Mouse (Mus musculus) spleen, adult 18-20 months (tissue): ENCODE data around the gene Cpsf6.

Experiments used
- DNase-seq, 2 experiments: peaks; one replicate each; pipeline ENCODE4 v3.0.0; 2022; ENCODE audit warnings: mixed read lengths in 2 of 2

The Cpsf6 gene

DNA sequence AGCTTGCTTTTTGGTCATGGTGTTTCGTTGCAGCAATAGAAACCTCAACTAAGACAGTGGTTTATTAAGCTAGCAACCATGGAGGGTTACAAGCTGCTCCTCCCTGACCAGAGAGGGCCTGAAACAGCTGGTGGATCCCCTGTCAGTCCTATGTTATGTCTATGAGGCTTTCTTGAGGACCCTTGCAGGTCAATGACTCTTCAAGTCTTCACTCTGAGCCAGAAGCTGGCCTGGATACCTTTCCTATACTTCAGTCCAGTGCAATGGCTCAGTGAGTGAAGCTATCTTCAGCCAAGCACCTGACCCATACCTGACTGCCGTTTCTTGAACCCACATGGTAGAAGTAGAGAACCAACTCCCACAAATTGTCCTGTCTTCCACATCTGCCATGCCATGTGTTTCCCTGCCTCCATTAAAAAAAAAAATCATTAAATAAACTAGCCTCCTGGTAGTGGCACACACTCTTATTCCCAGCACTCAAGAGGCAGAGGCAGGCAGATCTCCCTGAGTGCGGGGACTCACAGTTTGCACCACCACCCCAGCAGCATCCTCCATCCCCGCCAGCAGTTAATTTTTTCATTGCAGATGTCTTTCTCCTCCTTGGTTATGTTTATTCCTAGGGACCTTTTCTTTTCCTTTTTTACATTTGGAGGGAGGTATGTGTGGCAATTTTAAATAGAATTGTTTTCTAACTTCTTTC, 4.7 kb upstream of the Cpsf6 start:
- DNase-seq = no peak

- DNase-seq = no peak
Measured at GRCm38 (mm10) chr10:117383941-117384340, 4.1 kb upstream of the Cpsf6 start.

GRCm38 (mm10) chr10:117382996-117383550, 3.3 kb upstream of the Cpsf6 start:
- DNase-seq = no peak

DNA sequence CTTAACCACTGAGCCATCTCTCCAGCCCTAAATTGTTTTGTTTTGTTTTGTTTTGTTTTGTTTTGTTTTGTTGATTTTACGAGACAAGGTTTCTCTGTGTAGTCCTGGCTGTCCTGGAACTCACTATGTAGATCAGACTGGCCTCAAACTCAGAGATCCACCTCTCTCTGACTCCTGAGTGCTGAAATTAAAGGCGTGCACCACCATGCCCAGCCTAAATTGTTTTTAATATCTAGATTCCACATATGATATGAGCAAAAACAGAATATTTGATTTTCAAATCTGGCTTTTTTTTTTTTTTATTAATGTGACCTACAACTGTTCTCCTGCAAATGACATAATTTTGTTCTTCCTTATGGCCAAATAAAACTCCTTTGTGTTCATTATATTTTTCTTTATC, 2.3 kb upstream of the Cpsf6 start:
- no peak for DNase-seq

DNA sequence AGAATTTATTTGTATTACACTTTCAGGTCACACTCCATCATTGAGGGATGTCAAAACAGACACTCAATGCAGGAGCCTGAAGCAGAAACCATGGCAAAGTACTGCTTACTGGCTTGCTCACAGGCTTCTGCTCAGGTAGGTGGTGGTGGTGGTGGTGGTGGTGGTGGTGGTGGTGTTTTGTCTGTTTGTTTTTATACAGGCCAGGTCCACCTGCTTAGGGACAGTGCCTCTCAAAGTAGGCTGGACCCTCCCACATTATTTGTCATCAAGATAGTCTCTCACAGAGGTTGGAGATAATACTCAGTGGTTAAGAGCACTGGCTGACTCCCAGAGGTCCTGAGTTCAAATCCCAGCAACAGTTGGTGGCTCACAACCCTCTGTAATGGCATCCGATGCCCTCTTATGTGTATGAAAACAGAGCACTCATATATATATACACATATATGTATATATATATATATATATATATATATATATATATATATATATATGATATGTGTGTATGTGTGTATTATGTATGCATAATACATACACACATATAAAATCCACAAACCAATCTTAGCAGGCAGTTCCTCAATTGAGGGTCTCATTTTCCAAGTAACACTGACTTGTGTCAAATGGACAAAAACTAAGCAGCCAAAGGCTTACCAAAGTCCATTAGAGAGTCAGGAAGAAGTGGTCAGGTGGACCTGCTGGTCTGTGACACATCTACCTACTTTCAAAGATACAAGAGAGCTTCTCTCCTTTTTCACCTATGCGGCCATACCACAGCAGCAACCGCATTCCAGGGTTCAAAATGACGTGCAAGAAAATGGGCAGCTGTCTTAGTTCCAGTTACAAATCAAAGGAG, 1.1 kb upstream of the Cpsf6 start:
- DNase-seq = no peak

- no peak for DNase-seq
Measured at GRCm38 (mm10) chr10:117379441-117379840, 374 bp downstream of the Cpsf6 start.

DNA sequence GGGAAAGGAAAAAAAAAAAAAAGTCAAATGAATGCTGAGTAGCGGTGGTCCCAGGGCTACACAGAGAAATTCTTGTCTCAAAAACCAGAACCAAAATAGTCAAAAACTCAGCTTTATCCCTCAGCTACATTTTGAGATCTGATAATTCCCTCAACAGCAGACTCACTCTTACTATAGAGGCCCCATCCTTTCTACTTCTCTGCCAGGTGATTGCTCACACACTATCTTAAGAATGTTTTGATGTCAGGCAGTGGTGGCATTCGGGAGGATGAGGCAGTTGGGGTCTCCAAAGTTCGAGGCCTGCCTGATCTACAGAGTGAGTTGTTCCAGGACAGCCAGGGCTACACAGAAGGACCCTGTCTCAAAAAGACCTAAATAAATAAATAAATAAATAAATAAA, 1.2 kb downstream of the Cpsf6 start:
- DNase-seq = no peak

DNA sequence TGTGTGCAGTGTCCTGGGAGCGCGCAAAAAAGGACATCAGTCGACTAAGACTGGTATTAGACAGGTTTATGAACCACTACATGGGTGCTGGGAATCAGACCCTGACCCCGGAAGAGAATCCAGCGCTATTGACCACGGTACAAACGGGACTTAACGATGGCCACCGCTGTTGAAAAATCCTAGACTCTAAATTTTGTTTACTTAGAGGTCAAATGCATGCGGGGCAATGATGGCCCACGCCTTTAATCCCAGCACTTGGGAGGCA, 1.6 kb downstream of the Cpsf6 start:
- DNase-seq = no peak

GRCm38 (mm10) chr10:117377431-117378290, 2.2 kb downstream of the Cpsf6 start:
- no peak for DNase-seq

GRCm38 (mm10) chr10:117376580-117377189, 3.1 kb downstream of the Cpsf6 start:
- peak; percentile 94 to 97 for DNase-seq

DNA sequence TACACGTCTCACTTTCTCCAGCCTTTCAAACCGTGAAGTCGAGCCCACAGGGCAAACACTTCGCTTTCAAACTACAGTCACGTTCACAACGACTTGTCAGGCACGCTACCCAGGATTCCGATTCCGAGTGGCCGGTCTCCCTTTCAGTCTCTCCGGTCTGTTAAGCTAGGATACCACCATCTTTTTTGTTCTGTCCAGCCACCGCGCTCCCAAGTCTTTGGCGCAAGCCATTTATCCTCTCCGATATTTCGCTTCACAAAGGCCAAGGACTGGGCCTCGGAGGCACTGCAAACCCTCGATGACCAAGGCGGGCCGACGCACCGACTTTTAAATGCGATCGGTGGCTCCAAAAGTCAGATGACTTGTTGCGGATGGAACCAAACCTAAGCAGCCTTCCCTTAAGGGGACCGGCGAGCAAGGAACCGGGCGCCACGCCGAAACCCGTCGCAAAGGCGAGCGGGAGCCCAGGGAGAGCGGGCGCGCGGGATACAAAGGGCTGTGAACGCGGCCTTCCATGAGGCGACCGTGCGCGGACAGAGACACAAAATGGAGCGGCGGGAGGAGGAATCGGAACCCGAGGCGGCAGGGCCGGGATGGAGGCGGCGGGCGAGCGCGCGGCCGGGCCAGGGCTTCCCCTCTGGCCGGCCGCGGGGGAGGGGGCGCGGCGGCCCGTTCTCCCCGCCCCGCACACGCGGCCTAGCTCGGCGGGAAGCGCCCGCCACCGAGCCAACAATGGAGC, 3.8 kb downstream of the Cpsf6 start:
- DNase-seq = peak; percentile 35 to 55

DNA sequence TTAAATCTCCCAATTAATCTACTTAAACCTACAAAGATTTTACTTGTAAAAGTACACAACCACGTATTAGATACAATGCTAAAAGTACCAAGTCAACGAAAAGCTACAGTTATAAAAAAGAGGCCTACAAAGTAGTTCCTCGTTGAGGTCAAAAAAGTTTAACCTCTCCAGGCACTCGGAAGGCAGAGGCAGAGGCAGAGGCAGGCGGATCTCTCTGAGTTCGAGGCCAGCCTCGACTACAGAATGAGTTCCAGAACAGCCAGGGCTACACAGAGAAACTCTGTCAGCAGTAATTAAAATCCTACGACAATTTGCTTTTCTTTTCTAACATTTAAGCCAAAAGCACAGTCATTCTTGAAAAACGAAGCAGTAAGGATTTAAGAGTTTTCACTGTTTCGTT, 4.7 kb downstream of the Cpsf6 start:
- DNase-seq = no peak

GRCm38 (mm10) chr10:117363106-117363505, 16.7 kb downstream of the Cpsf6 start:
- DNase-seq = peak; percentile 30 to 72

DNA sequence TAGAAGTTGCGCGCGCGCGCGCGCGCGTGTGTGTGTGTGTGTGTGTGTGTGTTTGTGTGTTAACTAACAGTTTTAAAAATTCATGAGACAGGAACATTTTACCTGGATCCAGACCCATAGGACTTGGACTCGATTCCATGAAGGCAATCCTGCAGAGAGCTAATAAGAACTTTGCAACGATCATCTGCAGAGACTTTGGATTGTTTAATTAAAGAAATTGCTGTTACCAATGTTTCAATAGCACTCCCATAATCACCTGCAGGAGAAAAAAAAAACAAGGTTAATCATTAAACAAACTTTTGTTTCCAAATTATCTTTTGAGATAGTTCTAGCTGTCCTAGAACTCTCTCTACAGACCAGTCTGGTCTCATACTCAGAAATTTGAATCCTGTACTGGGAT, 20.9 kb downstream of the Cpsf6 start:
- DNase-seq = no peak

DNA sequence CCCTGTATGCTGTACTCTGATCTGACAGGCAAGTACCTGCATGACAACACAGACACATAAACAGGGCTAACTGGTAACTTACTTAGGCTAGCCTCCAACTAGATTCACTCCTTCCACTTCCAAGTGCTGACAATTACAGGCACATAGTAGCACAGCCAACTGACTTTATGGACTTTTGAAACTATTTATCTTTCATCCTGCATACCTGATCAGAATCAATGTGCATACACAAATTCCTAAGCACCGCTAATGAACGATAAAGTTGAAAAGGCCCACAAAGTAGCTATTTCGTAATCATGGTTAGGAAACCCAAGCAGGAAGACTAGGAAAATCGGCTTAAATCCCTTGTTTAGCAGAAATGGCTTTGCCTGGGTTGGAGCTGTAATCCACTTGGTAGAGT, 36.8 kb downstream of the Cpsf6 start:
- DNase-seq = no peak

- no peak for DNase-seq
Measured at GRCm38 (mm10) chr10:117342406-117342805, 37.4 kb downstream of the Cpsf6 start.

- no peak for DNase-seq
Measured at GRCm38 (mm10) chr10:117341029-117341428, 38.8 kb downstream of the Cpsf6 start.

DNA sequence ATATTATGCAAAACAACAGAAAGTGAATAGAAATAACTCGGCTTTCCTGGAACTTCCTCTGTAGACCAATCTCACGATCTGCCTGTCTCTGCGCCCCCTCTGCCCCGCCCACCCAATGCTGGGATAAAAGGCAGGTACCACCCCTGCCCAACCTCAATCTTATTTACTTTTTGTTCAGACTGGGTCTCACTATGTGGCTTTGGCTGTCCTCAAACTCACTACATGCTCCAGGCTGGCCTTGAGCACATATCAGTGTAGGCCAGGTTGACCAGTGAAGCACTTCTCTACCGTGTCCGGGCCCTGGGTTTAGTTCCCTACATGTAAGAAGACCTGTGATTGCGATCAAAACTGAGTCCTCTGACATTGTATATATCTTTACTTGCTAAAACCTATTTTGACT, 40.6 kb downstream of the Cpsf6 start:
- DNase-seq = no peak

DNA sequence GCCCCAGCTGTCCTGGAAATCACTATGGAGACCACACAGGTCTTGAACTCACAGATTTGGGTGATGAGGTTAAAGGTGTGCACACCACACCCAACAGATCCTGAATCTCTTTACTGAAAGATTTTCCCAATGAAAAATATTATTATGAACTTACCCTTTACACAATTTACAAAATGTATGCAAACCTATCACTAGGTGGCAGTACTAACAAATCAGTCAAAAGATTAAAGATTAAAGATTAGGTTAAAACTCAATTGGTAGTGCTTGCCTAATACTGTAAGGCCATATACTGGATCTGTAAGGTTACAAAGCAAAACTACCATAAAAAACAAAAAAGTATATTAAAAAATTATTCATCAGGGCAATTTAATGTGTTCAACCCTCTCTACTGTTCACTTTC, 41.9 kb downstream of the Cpsf6 start:
- DNase-seq = no peak

GRCm38 (mm10) chr10:117335649-117336048, 44.2 kb downstream of the Cpsf6 start:
- no peak for DNase-seq

GRCm38 (mm10) chr10:117330521-117330920, 49.3 kb downstream of the Cpsf6 start:
- peak in 1 of 2 experiments; percentile 42 for DNase-seq

GRCm38 (mm10) chr10:117323782-117324181, 56.0 kb downstream of the Cpsf6 start:
- DNase-seq = peak; percentile 31 to 44
